Mouse (Mus musculus): ENCODE measurements around the gene Tsc22d1. TPM values are rescaled to one million over a fixed set of nuclear protein-coding genes. Genes with fewer than 3 reads are reported as not detected.

Gene Tsc22d1
- total and polyA plus RNA-seq, 3 experiments, result 7.0 to 26.4 (median 14.6) TPM

- no peak for ATAC-seq (ENCODE audit: extremely low read depth, insufficient number of reproducible peaks, low FRiP score, poor library complexity, severe bottlenecking)
- Histone ChIP-seq H3K4me3 (ENCODE audit: low read depth, low read length) (no peak overlapping the region), H3K4me1 (ENCODE audit: insufficient read depth, low read depth, low read length) (no peaks in the 10 kb centered on the region), H3K27me3 (ENCODE audit: insufficient read depth, low read length) (no peaks in the 10 kb centered on the region), H3K36me3 (replicated peaks) (no peaks in the 10 kb centered on the region), H3K9me3 (replicated peaks) (0 out of 2 replicates have a peak, but pooled peaks cover 7% of the 10 kb centered on the region)
- no peak for DNase-seq (ENCODE audit: low spot score)
- TF ChIP-seq POLR2AphosphoS5 (IDR thresholded peaks at IDR 0.05; ENCODE audit: insufficient replicate concordance, low read depth, low read length), result no peak
- no peak for TF ChIP-seq CTCF (IDR thresholded peaks at IDR 0.05; ENCODE audit: low read depth, low read length)
- no peak for TF ChIP-seq TAL1 (conservative IDR thresholded peaks at IDR 0.05; ENCODE audit: low read depth, low read length)
These were observed 16.5 kb upstream of the Tsc22d1 start for GRCm38 (mm10) chr14:76398251-76398650.

GRCm38 (mm10) chr14:76402574-76402973, 12.2 kb upstream of the Tsc22d1 start:
- Histone ChIP-seq H3K4me3 (ENCODE audit: low read depth, low read length) (no peak overlapping the region), H3K4me1 (ENCODE audit: insufficient read depth, low read depth, low read length) (no peaks in the 10 kb centered on the region), H3K27me3 (ENCODE audit: insufficient read depth, low read length) (no peaks in the 10 kb centered on the region), H3K36me3 (replicated peaks) (no peaks in the 10 kb centered on the region), H3K9me3 (replicated peaks) (0 out of 2 replicates have a peak, but pooled peaks cover 2% of the 10 kb centered on the region)
- no peak for TF ChIP-seq GATA2 (IDR thresholded peaks at IDR 0.05; ENCODE audit: borderline replicate concordance, low read depth, low read length)
- no peak for TF ChIP-seq GATA1 (IDR thresholded peaks at IDR 0.05; ENCODE audit: borderline replicate concordance, low read length)
- TF ChIP-seq CTCF (IDR thresholded peaks at IDR 0.05; ENCODE audit: low read depth, low read length), result no peak
- no peak for TF ChIP-seq POLR2AphosphoS5 (IDR thresholded peaks at IDR 0.05; ENCODE audit: insufficient replicate concordance, low read depth, low read length)
- no peak for TF ChIP-seq TAL1 (conservative IDR thresholded peaks at IDR 0.05; ENCODE audit: low read depth, low read length)
- ATAC-seq (ENCODE audit: extremely low read depth, insufficient number of reproducible peaks, low FRiP score, poor library complexity, severe bottlenecking) (no peak), DNase-seq (ENCODE audit: low spot score) (no peak)

GRCm38 (mm10) chr14:76409111-76409510, 5.7 kb upstream of the Tsc22d1 start:
- H3K36me3 ChIP-seq (replicated peaks), result no peaks in the 10 kb centered on the region
- TF ChIP-seq POLR2AphosphoS5 (IDR thresholded peaks at IDR 0.05; ENCODE audit: insufficient replicate concordance, low read depth, low read length), result no peak
- TF ChIP-seq GATA2 (IDR thresholded peaks at IDR 0.05; ENCODE audit: borderline replicate concordance, low read depth, low read length), result no peak
- no peak overlapping the region for H3K4me3 ChIP-seq (ENCODE audit: low read depth, low read length)
- H3K4me1 ChIP-seq (ENCODE audit: insufficient read depth, low read depth, low read length), result no peaks in the 10 kb centered on the region
- ATAC-seq (ENCODE audit: extremely low read depth, insufficient number of reproducible peaks, low FRiP score, poor library complexity, severe bottlenecking), result no peak
- no peaks in the 10 kb centered on the region for H3K27me3 ChIP-seq (ENCODE audit: insufficient read depth, low read length)
- DNase-seq (ENCODE audit: low spot score), result no peak
- peaks cover 6% of the 10 kb centered on the region for H3K9me3 ChIP-seq (replicated peaks)

- H3K9me3 ChIP-seq (replicated peaks), result peaks cover 47% of the 10 kb centered on the region
- no peak overlapping the region; the same call in 1 of the 2 replicates for H3K4me3 ChIP-seq (ENCODE audit: low read depth, low read length)
- no peaks in the 10 kb centered on the region for H3K36me3 ChIP-seq (replicated peaks)
- no peaks in the 10 kb centered on the region for H3K4me1 ChIP-seq (ENCODE audit: insufficient read depth, low read depth, low read length)
- DNase-seq (ENCODE audit: low spot score), result no peak
- no peak for ATAC-seq (ENCODE audit: extremely low read depth, insufficient number of reproducible peaks, low FRiP score, poor library complexity, severe bottlenecking)
- TF ChIP-seq CTCF (IDR thresholded peaks at IDR 0.05; ENCODE audit: low read depth, low read length), result no peak
- no peak for TF ChIP-seq GATA1 (IDR thresholded peaks at IDR 0.05; ENCODE audit: borderline replicate concordance, low read length)
- TF ChIP-seq POLR2AphosphoS5 (IDR thresholded peaks at IDR 0.05; ENCODE audit: insufficient replicate concordance, low read depth, low read length), result no peak
- no peak for TF ChIP-seq TAL1 (conservative IDR thresholded peaks at IDR 0.05; ENCODE audit: low read depth, low read length)
- TF ChIP-seq GATA2 (IDR thresholded peaks at IDR 0.05; ENCODE audit: borderline replicate concordance, low read depth, low read length), result no peak
- H3K27me3 ChIP-seq (ENCODE audit: insufficient read depth, low read length), result no peaks in the 10 kb centered on the region
These were observed 1.0 kb upstream of the Tsc22d1 start for GRCm38 (mm10) chr14:76413773-76414121.

DNA sequence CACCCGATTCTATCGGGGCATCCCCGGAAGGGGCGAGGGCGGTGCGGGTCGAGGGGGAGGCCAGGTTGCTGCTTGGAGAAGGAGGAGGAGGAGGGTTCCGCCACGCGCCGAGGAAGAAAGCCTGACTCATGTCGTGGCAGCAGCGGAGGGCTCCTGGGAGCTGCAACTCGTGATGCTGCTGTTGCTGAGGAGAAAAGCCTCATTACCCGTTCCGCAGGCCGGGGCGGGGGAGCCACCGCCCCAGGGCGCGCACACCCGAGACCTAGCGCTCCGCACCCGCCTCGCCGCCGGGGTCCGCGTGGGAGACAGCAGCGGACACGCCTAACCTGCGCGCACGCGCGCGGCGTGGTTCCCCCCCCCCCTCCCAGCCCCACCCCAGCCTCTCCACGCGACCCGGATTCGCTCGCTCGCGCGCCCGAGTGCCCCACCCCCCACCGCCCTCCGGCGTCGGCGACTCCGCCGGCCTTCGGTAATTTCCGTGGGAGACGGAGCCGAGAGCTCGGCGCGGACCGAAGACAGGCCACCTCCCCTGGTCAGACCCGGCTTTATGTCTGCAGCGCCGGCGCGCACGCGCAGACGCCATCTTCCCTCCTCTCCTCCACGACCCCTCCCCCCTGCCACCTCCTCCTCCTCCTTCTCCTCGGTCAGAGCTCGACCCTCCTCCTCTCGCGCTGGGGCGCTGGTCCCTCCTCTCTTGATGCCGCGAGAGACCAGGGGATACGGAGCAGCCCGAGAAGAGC, 469 bp upstream of the Tsc22d1 start:
- DNase-seq (ENCODE audit: low spot score), result no peak
- Histone ChIP-seq H3K4me3 (ENCODE audit: low read depth, low read length) (no peak overlapping the region; the same call in 1 of the 2 replicates), H3K36me3 (replicated peaks) (no peaks in the 10 kb centered on the region), H3K27me3 (ENCODE audit: insufficient read depth, low read length) (no peaks in the 10 kb centered on the region), H3K4me1 (ENCODE audit: insufficient read depth, low read depth, low read length) (no peaks in the 10 kb centered on the region), H3K9me3 (replicated peaks) (peaks cover 47% of the 10 kb centered on the region)
- no peak for ATAC-seq (ENCODE audit: extremely low read depth, insufficient number of reproducible peaks, low FRiP score, poor library complexity, severe bottlenecking)
- no peak for TF ChIP-seq POLR2AphosphoS5 (IDR thresholded peaks at IDR 0.05; ENCODE audit: insufficient replicate concordance, low read depth, low read length)

DNA sequence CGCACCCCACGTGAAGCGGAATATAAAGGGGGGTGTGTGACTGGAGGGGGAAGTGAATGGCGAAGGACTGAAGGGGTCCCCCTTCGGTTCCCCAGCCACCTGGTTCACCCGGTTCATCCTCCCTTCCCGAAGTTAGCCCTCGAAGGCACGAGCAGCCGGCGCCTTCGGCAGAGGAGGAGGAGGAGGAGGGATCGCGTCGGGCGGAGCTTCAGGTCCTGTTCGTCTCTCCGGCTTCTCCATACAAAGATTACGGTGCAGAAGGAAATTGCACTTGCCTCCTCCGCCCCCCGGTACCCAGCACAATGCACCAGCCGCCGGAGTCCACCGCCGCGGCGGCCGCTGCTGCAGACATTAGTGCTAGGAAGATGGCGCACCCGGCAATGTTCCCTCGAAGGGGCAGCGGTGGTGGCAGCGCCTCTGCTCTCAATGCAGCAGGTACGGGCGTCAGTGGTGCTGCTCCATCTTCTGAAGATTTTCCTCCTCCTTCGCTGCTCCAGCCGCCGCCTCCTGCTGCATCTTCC, 1.1 kb downstream of the Tsc22d1 start:
- no peak for ATAC-seq (ENCODE audit: extremely low read depth, insufficient number of reproducible peaks, low FRiP score, poor library complexity, severe bottlenecking)
- DNase-seq (ENCODE audit: low spot score), result no peak
- TF ChIP-seq POLR2AphosphoS5 (IDR thresholded peaks at IDR 0.05; ENCODE audit: insufficient replicate concordance, low read depth, low read length) (no peak), TAL1 (conservative IDR thresholded peaks at IDR 0.05; ENCODE audit: low read depth, low read length) (no peak), CTCF (IDR thresholded peaks at IDR 0.05; ENCODE audit: low read depth, low read length) (no peak), GATA2 (IDR thresholded peaks at IDR 0.05; ENCODE audit: borderline replicate concordance, low read depth, low read length) (no peak), GATA1 (IDR thresholded peaks at IDR 0.05; ENCODE audit: borderline replicate concordance, low read length) (no peak)

More for the DNA sequence above, 1.1 kb downstream of the Tsc22d1 start:
- Histone ChIP-seq H3K36me3 (replicated peaks) (no peaks in the 10 kb centered on the region), H3K4me3 (ENCODE audit: low read depth, low read length) (no peak overlapping the region; the same call in 1 of the 2 replicates), H3K9me3 (replicated peaks) (peaks cover 47% of the 10 kb centered on the region), H3K4me1 (ENCODE audit: insufficient read depth, low read depth, low read length) (no peaks in the 10 kb centered on the region), H3K27me3 (ENCODE audit: insufficient read depth, low read length) (no peaks in the 10 kb centered on the region)

Measured in G1E (cell line).